Comparison of ENCODE assay signal across 24 mouse cellular contexts in genomic region chr6:37325076-37325475, GRCm38 (mm10). TPM values are rescaled to one million over a fixed set of nuclear protein-coding genes. Genes with fewer than 3 reads are reported as not detected.
DNase-seq lines count a peak whose midpoint lies in the region; ATAC-seq lines count a peak whose summit lies in the region.
"Had no signal": no experiment of that assay in that cellular context is flagged by ENCODE, and none has a peak within 500 bp of the region (broad histone marks: within the 10 kb centered on the region; RNA-seq: fewer than 3 reads in every experiment).

No protein-coding gene starts in this region.

- peak; percentile 51 for DNase-seq in heart, adult 11 months
- no peak for DNase-seq in limb, embryonic 10.5 days (ENCODE audit: low spot score)
- peak; percentile 38 to 44 for DNase-seq in spleen, postnatal 36 days (ENCODE audit: low spot score in 2 of 2)
- no peak for DNase-seq in spleen, postnatal 14 days (ENCODE audit: low spot score in 2 of 2)
- DNase-seq: adrenal gland, adult 2 months; adrenal gland, postnatal 10 days; adrenal gland, postnatal 25 days; cerebellum, adult 11 months; cerebellum, adult 18-20 months; cerebellum, adult 8-10 months; cerebellum, adult 9-11 months; cerebellum, postnatal 14 days; cerebellum, postnatal 36 days; embryo, embryonic 11 days had no signal

- no peak overlapping the region for H3K27ac ChIP-seq in heart, embryonic 12.5 days (ENCODE audit: poor library complexity, severe bottlenecking)
- H3K27ac ChIP-seq in limb, embryonic 12.5 days, result 0 out of 2 replicates have a peak overlapping the region, but pooled peaks have one; percentile 53
- H3K27ac ChIP-seq in limb, embryonic 10.5 days, result no peak overlapping the region
- H3K27ac ChIP-seq: embryonic facial prominence, embryonic 13.5 days; embryonic facial prominence, embryonic 15.5 days; forebrain, embryonic 10.5 days; forebrain, embryonic 12.5 days had no signal

- H3K36me3 ChIP-seq in heart, embryonic 12.5 days, result peaks cover 14% of the 10 kb centered on the region
- H3K36me3 ChIP-seq in limb, embryonic 12.5 days, result peaks cover 3% of the 10 kb centered on the region; the same call in 1 of the 2 replicates
- no peaks in the 10 kb centered on the region for H3K36me3 ChIP-seq in limb, embryonic 10.5 days
- H3K36me3 ChIP-seq: forebrain, embryonic 10.5 days; forebrain, embryonic 12.5 days had no signal

- no peak overlapping the region for H3K4me3 ChIP-seq in heart, embryonic 12.5 days
- H3K4me3 ChIP-seq in limb, embryonic 12.5 days (replicated peaks), result no peak overlapping the region
- H3K4me3 ChIP-seq in limb, embryonic 10.5 days, result no peak overlapping the region
- H3K4me3 ChIP-seq: embryonic facial prominence, embryonic 13.5 days; embryonic facial prominence, embryonic 15.5 days; erythroblast, embryonic 14.5 days; forebrain, embryonic 10.5 days; forebrain, embryonic 12.5 days had no signal

- no peak for ATAC-seq in heart, embryonic 12.5 days (ENCODE audit: insufficient number of reproducible peaks, low FRiP score)
- ATAC-seq in limb, embryonic 12.5 days (ENCODE audit: insufficient number of reproducible peaks, insufficient read depth, low FRiP score, low TSS enrichment, low read depth), result no peak
- ATAC-seq: forebrain, embryonic 14.5 days; forebrain, embryonic 16.5 days had no signal

- no peaks in the 10 kb centered on the region for H3K27me3 ChIP-seq in heart, embryonic 12.5 days (replicated peaks)
- no peaks in the 10 kb centered on the region for H3K27me3 ChIP-seq in limb, embryonic 12.5 days
- H3K27me3 ChIP-seq in limb, embryonic 10.5 days (ENCODE audit: low read depth, poor library complexity, severe bottlenecking), result no peaks in the 10 kb centered on the region
- H3K27me3 ChIP-seq: embryonic facial prominence, embryonic 13.5 days; embryonic facial prominence, embryonic 15.5 days; forebrain, embryonic 12.5 days had no signal

- H3K9me3 ChIP-seq in heart, embryonic 12.5 days (replicated peaks), result no peaks in the 10 kb centered on the region
- no peaks in the 10 kb centered on the region for H3K9me3 ChIP-seq in limb, embryonic 12.5 days
- no peaks in the 10 kb centered on the region for H3K9me3 ChIP-seq in limb, embryonic 10.5 days (replicated peaks)
- H3K9me3 ChIP-seq: embryonic facial prominence, embryonic 13.5 days; embryonic facial prominence, embryonic 15.5 days; forebrain, embryonic 10.5 days; forebrain, embryonic 12.5 days had no signal

- no peak overlapping the region for H3K9ac ChIP-seq in heart, embryonic 12.5 days
- no peak overlapping the region for H3K9ac ChIP-seq in limb, embryonic 12.5 days (replicated peaks)
- H3K9ac ChIP-seq: embryonic facial prominence, embryonic 13.5 days; embryonic facial prominence, embryonic 15.5 days; forebrain, embryonic 12.5 days had no signal

- no peak overlapping the region for H3K4me2 ChIP-seq in heart, embryonic 12.5 days
- no peak overlapping the region for H3K4me2 ChIP-seq in limb, embryonic 12.5 days
- H3K4me2 ChIP-seq: embryonic facial prominence, embryonic 13.5 days; embryonic facial prominence, embryonic 15.5 days; forebrain, embryonic 12.5 days had no signal

- 68% methylated on average over 3 of the region's 3 CpGs for WGBS in heart, embryonic 12.5 days
- WGBS in limb, embryonic 12.5 days, result 79% methylated on average over 3 of the region's 3 CpGs
- 85% methylated on average over 3 of the region's 3 CpGs for whole genome bisulfite sequencing in limb, embryonic 10.5 days

- H3K4me1 ChIP-seq in heart, embryonic 12.5 days (replicated peaks), result peaks cover 43% of the 10 kb centered on the region
- H3K4me1 ChIP-seq in limb, embryonic 12.5 days (replicated peaks), result peaks cover 54% of the 10 kb centered on the region
- H3K4me1 ChIP-seq in limb, embryonic 10.5 days, result peaks cover 24% of the 10 kb centered on the region

RNA-seq across cellular contexts. Expression of gene Dgki, which starts 25.1 kb away (rescaled TPM):
- polyA plus RNA-seq in heart, embryonic 12.5 days (2016; fragmentation: Nextera tagmentation; extraction: Ambion mirVana), result 0.84 and 0.86 TPM in 2 replicates
- 1.0 TPM in 2 replicates for polyA plus RNA-seq in limb, embryonic 12.5 days (2016; fragmentation: Nextera tagmentation; extraction: Ambion mirVana)
- 0.34 and 0.48 TPM in 2 replicates for polyA plus RNA-seq in limb, embryonic 10.5 days (2016; fragmentation: Nextera tagmentation; extraction: Ambion mirVana)
- polyA plus RNA-seq: C2C12; erythroblast, embryonic 14.5 days had no signal

Comparison
In these comparisons a context has a peak if more than half of its experiments do, and no peak if none do; other contexts are left out.
1. DNase-seq: peak in heart, adult 11 months (single experiment) and spleen, postnatal 36 days (2 of 2); none in limb, embryonic 10.5 days (single experiment) and spleen, postnatal 14 days (0 of 2).